Mouse (Mus musculus): Measurements from ENCODE around the gene Rab6a. TPM values are rescaled to one million over a fixed set of nuclear protein-coding genes. Genes with fewer than 3 reads are reported as not detected.
"Not testable (repeated sequence)": the region's sequence is repeated elsewhere in the genome, so short reads cannot be mapped to it uniquely, and the experiment has no call there.

The Rab6a gene
- 100 to 1,000 TPM; 349 to 374 TPM for total RNA-seq (2021)
- long read RNA-seq, experiment 1, transcript Rab6a-201 (8 exons, 3,214 nt), result major isoform, 312 of 374 reads
- long read RNA-seq, experiment 1, transcript Rab6a-202 (8 exons, 3,110 nt), result minor isoform, 13 of 374 reads
- long read RNA-seq, experiment 1, partial matches to known transcripts, result 40 of 374 reads
- long read RNA-seq, experiment 1, other reads (novel, unspliced or antisense), result 9 of 374 reads
- long read RNA-seq, experiment 2, transcript Rab6a-201 (8 exons, 3,214 nt), result major isoform, 490 of 590 reads
- long read RNA-seq, experiment 2, transcript Rab6a-202 (8 exons, 3,110 nt), result minor isoform, 18 of 590 reads
- long read RNA-seq, experiment 2, partial matches to known transcripts, result 67 of 590 reads
- long read RNA-seq, experiment 2, other reads (novel, unspliced or antisense), result 12 of 590 reads

GRCm38 (mm10) chr7:100607214-100608129, at the start of gene Rab6a:
Rab6a (plus strand) TSS chr7:100607410.
- DNase-seq (ENCODE audit: low spot score in 2 of 2), result peak; percentile 97 to 99
- Histone ChIP-seq H3K27ac (peak within 1 kb of the TSS; percentile 99), H3K4me3 (peak within 1 kb of the TSS; percentile 79)
- TF ChIP-seq CTCF (conservative IDR thresholded peaks at IDR 0.05), result peak; percentile 54

- TF ChIP-seq CTCF (conservative IDR thresholded peaks at IDR 0.05), result no peak
- Histone ChIP-seq H3K4me3 (no peak overlapping the region), H3K27ac (no peak overlapping the region)
- no peak for DNase-seq (ENCODE audit: low spot score in 2 of 2)
Measured at GRCm38 (mm10) chr7:100559331-100559730, 47.9 kb upstream of the Rab6a start.

GRCm38 (mm10) chr7:100561861-100562587, 45.2 kb upstream of the Rab6a start:
- Histone ChIP-seq H3K4me3 (no peak overlapping the region), H3K27ac (peak overlapping the region; percentile 74)
- no peak for DNase-seq (ENCODE audit: low spot score in 2 of 2)
- TF ChIP-seq CTCF (conservative IDR thresholded peaks at IDR 0.05), result no peak

GRCm38 (mm10) chr7:100567238-100567637, 40.0 kb upstream of the Rab6a start:
- not testable (repeated sequence) for H3K27ac ChIP-seq; DNase-seq (ENCODE audit: low spot score in 2 of 2); H3K4me3 ChIP-seq
- peak; percentile 37 for TF ChIP-seq CTCF (conservative IDR thresholded peaks at IDR 0.05)

GRCm38 (mm10) chr7:100569907-100570306, 37.3 kb upstream of the Rab6a start:
- no peak for DNase-seq (ENCODE audit: low spot score in 2 of 2)
- no peak overlapping the region for H3K27ac ChIP-seq
- H3K4me3 ChIP-seq, result no peak overlapping the region
- TF ChIP-seq CTCF (conservative IDR thresholded peaks at IDR 0.05), result no peak

- Histone ChIP-seq H3K4me3 (no peak overlapping the region), H3K27ac (no peak overlapping the region)
- no peak for TF ChIP-seq CTCF (conservative IDR thresholded peaks at IDR 0.05)
- no peak for DNase-seq (ENCODE audit: low spot score in 2 of 2)
Measured at GRCm38 (mm10) chr7:100570930-100571715, 36.1 kb upstream of the Rab6a start.

GRCm38 (mm10) chr7:100572061-100572460, 35.1 kb upstream of the Rab6a start:
- DNase-seq (ENCODE audit: low spot score in 2 of 2), result no peak
- TF ChIP-seq CTCF (conservative IDR thresholded peaks at IDR 0.05), result no peak
- H3K27ac ChIP-seq, result peak overlapping the region; percentile 55; the same call in 1 of the 2 replicates
- no peak overlapping the region for H3K4me3 ChIP-seq

GRCm38 (mm10) chr7:100572704-100573103, 34.5 kb upstream of the Rab6a start:
- peak; percentile 30; the same call in 1 of the 2 replicates for TF ChIP-seq CTCF (conservative IDR thresholded peaks at IDR 0.05)
- peak overlapping the region; percentile 55; the same call in 1 of the 2 replicates for H3K27ac ChIP-seq
- DNase-seq (ENCODE audit: low spot score in 2 of 2), result no peak
- H3K4me3 ChIP-seq, result no peak overlapping the region

- H3K4me3 ChIP-seq, result no peak overlapping the region
- H3K27ac ChIP-seq, result peak overlapping the region; percentile 64
- peak in 1 of 2 experiments; percentile 41 for DNase-seq (ENCODE audit: low spot score in 2 of 2)
- TF ChIP-seq CTCF (conservative IDR thresholded peaks at IDR 0.05), result no peak
Measured at GRCm38 (mm10) chr7:100578794-100579193, 28.4 kb upstream of the Rab6a start.

- TF ChIP-seq CTCF (conservative IDR thresholded peaks at IDR 0.05), result no peak
- peak overlapping the region; percentile 69 for H3K4me3 ChIP-seq
- H3K27ac ChIP-seq, result peak overlapping the region; percentile 98
- no peak for DNase-seq (ENCODE audit: low spot score in 2 of 2)
Measured at GRCm38 (mm10) chr7:100582235-100582634, 25.0 kb upstream of the Rab6a start.

- peak overlapping the region; percentile 69 for H3K4me3 ChIP-seq
- peak; percentile 86 for DNase-seq (ENCODE audit: low spot score in 2 of 2)
- H3K27ac ChIP-seq, result peak overlapping the region; percentile 98
- TF ChIP-seq CTCF (conservative IDR thresholded peaks at IDR 0.05), result no peak
Measured at GRCm38 (mm10) chr7:100582727-100583236, 24.4 kb upstream of the Rab6a start.
